Mouse (Mus musculus) bone marrow, adult 2 months (tissue): ENCODE results near the gene Smpd4.

Experiments
- CTCF ChIP-seq: fragments of 200-500 bp; IDR thresholded peaks from 2 replicates; pipeline ENCODE4 v1.5.1; 2011; ENCODE audit warnings: low read length, control low read depth; ENCODE audit not compliant: control insufficient read depth, insufficient read depth
- POLR2A ChIP-seq: fragments of 200-500 bp; IDR thresholded peaks from 2 replicates; pipeline ENCODE4 v1.6.1; 2011; ENCODE audit warnings: low read depth, mild to moderate bottlenecking, control low read depth, low read length, borderline replicate concordance; ENCODE audit not compliant: control insufficient read depth

DNA sequence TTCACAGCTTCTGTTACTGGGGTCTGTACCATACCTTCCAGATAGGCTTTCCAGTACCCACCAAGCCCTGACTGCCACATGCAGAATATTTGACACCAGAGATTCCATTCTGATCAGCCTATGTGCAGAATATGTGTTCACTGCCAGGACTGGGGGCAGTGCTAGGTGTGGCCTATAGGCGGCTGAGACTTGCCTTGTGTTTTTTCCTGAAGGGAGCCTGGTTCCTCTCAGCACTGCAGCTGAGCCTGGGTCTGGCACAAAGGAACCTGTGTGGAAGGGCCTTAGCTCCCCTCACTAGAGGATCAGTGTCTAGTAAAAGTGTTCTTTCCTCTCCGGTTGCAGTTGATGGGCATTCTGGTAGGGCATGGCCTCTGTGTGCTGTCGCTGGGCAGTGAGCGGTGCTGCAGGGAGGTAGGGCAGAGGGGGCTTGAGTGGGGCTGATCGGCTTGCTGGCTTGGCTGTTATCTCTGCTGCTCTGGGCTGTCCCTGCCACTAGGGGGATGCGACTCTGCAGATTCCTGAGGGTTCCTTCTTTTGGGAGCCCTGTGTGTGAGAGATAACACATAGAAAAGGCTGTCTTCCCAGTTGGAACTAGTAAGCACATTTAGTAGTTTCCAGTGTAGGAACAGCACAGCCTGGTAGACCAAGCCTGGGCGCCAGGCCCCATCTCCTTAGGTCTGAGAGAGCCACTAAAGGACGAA, 14.5 kb downstream of the Smpd4 start:
- peak; percentile 25; the same call in 1 of the 2 replicates for TF ChIP-seq CTCF
- TF ChIP-seq POLR2A, result no peak
